Mouse (Mus musculus): ENCODE measurements at regions not wholly inside any gene's neighbourhood (a gene's known extent, or its start where the extent isn't known, plus 50 kb on each side); places are given as distances from the start of the nearest gene placed in this dataset.

DNA sequence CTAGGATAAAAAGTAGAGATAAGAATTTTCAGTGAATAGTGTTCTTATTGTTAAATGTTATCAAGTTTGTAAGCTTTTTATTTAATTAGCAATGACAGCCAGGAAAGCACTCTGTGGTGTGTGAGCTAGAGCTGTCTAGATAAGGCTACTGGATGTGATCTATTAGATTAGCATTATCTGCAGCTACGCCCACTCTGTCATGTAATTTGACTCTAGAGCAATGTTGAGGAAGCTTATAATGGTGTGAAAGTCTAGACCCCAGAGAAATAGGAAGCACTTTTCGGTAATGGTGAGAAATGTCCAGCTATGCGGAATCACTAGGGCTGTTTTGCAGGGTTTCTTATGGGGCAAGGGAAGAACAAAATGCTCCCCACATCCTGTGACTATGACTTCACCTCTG, 410.2 kb downstream of the Gm9195 start:
- Histone ChIP-seq H3K79me2 (ENCODE audit: control insufficient read depth, insufficient read depth) (no peaks in the 10 kb centered on the region), H3ac (ENCODE audit: control insufficient read depth, insufficient read length) (no peak overlapping the region), H3K36me3 (ENCODE audit: control insufficient read depth, insufficient read depth) (no peaks in the 10 kb centered on the region), H3K4me3 (no peak overlapping the region), H3K27me3 (ENCODE audit: control insufficient read depth, insufficient read depth, insufficient read length) (no peaks in the 10 kb centered on the region), H3K4me2 (ENCODE audit: low read depth) (no peak overlapping the region)
- TF ChIP-seq POLR2AphosphoS2 (IDR thresholded peaks at IDR 0.05; ENCODE audit: insufficient read length, low read depth) (no peak), MAX (IDR thresholded peaks at IDR 0.05; ENCODE audit: low read depth) (no peak), MYOD1 (IDR thresholded peaks at IDR 0.05; ENCODE audit: control insufficient read depth in 1 of 3, insufficient read length in 2 of 3, low read depth in 2 of 3) (no peak), E2F4 (IDR thresholded peaks at IDR 0.05; ENCODE audit: insufficient read depth) (no peak)

DNA sequence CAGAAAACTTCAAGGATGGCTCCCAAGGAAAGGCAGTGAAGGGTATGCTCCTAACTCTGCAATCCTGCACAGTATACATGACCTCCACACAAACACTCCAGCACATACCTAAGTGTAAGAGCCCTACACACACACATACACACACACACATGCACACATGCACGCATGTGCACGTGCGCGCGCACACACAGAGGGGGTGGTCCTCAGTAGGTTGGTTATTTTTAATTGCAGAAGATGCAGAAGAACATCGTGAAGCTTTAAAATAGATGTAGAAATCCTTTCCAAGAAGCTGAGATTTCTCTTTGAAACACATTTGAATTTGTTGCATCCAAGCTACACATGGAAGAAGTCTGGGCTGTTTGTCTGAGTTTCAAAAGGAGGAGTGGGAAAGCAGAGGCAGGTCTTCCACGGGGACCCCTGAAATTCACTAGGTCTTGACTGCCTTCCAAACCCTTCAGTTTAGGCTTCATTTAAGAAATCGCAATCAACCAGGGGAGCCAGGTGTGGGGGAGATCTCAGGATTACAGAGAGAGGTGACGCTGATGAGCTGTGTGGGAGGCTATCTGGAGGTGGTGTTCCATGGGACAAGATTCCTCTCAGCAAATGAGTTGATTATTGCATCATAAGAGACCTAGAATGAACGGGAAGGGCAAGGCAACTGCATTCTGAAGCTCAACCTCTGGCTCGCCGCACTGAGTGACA, 427.4 kb downstream of the Gm9195 start:
- Histone ChIP-seq H3K27me3 (ENCODE audit: control insufficient read depth, insufficient read depth, insufficient read length) (no peaks in the 10 kb centered on the region), H3ac (ENCODE audit: control insufficient read depth, insufficient read length) (no peak overlapping the region), H3K4me2 (ENCODE audit: low read depth) (no peak overlapping the region), H3K79me2 (ENCODE audit: control insufficient read depth, insufficient read depth) (no peaks in the 10 kb centered on the region), H3K36me3 (ENCODE audit: control insufficient read depth, insufficient read depth) (no peaks in the 10 kb centered on the region), H3K4me3 (no peak overlapping the region)
- no peak for TF ChIP-seq CEBPB (IDR thresholded peaks at IDR 0.05; ENCODE audit: insufficient read depth, poor library complexity, severe bottlenecking)
- TF ChIP-seq REST (IDR thresholded peaks at IDR 0.05; ENCODE audit: insufficient read depth, insufficient read length), result no peak
- TF ChIP-seq USF1 (IDR thresholded peaks at IDR 0.05; ENCODE audit: low read depth), result no peak
- TF ChIP-seq MYOD1 (IDR thresholded peaks at IDR 0.05; ENCODE audit: control insufficient read depth in 1 of 3, insufficient read length in 2 of 3, low read depth in 2 of 3), result no peak
- no peak for TF ChIP-seq POLR2A (IDR thresholded peaks at IDR 0.05; ENCODE audit: insufficient read length, low read depth)
- no peak for TF ChIP-seq MAX (IDR thresholded peaks at IDR 0.05; ENCODE audit: low read depth)
- TF ChIP-seq POLR2AphosphoS2 (IDR thresholded peaks at IDR 0.05; ENCODE audit: insufficient read length, low read depth), result no peak
- TF ChIP-seq MYOG (IDR thresholded peaks at IDR 0.05; ENCODE audit: control insufficient read depth in 1 of 3, insufficient read depth in 1 of 3, insufficient read length in 2 of 3, low read depth in 2 of 3), result no peak
- no peak for TF ChIP-seq TCF12 (IDR thresholded peaks at IDR 0.05; ENCODE audit: insufficient read depth, poor library complexity, severe bottlenecking)
- TF ChIP-seq TCF3 (IDR thresholded peaks at IDR 0.05; ENCODE audit: insufficient read length, low read depth), result no peak
- TF ChIP-seq E2F4 (IDR thresholded peaks at IDR 0.05; ENCODE audit: insufficient read depth), result no peak
- no peak for TF ChIP-seq SRF (IDR thresholded peaks at IDR 0.05; ENCODE audit: control insufficient read depth, insufficient read length, low read depth)

DNA sequence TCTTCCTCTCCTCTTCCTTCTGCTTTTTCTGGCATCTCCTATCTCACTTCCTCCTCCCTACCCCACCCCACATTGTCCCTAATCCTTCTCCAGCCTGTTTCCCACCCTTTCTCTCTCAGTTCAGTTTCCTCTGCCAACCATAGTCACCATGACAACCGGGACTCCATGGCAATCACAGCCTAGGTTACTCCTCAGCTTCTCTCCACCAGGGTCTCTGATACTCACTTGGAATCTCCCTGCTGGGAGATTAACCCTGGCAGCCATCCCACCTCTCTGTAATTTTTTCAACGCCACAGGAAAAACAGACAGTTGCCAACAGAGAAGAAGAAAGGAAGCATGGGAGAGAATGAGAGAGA, 448.8 kb downstream of the Gm9195 start:
- H3K27me3 ChIP-seq (ENCODE audit: control insufficient read depth, insufficient read depth, insufficient read length), result no peaks in the 10 kb centered on the region
- no peak overlapping the region for H3ac ChIP-seq (ENCODE audit: control insufficient read depth, insufficient read length)
- no peak for TF ChIP-seq TCF3 (IDR thresholded peaks at IDR 0.05; ENCODE audit: insufficient read length, low read depth)
- TF ChIP-seq USF1 (IDR thresholded peaks at IDR 0.05; ENCODE audit: low read depth), result no peak
- TF ChIP-seq REST (IDR thresholded peaks at IDR 0.05; ENCODE audit: insufficient read depth, insufficient read length), result no peak
- TF ChIP-seq POLR2AphosphoS2 (IDR thresholded peaks at IDR 0.05; ENCODE audit: insufficient read length, low read depth), result no peak
- TF ChIP-seq SRF (IDR thresholded peaks at IDR 0.05; ENCODE audit: control insufficient read depth, insufficient read length, low read depth), result no peak
- no peak for TF ChIP-seq MAX (IDR thresholded peaks at IDR 0.05; ENCODE audit: low read depth)
- TF ChIP-seq E2F4 (IDR thresholded peaks at IDR 0.05; ENCODE audit: insufficient read depth), result no peak
- TF ChIP-seq MYOG (IDR thresholded peaks at IDR 0.05; ENCODE audit: control insufficient read depth in 1 of 3, insufficient read depth in 1 of 3, insufficient read length in 2 of 3, low read depth in 2 of 3), result no peak
- no peak for TF ChIP-seq POLR2A (IDR thresholded peaks at IDR 0.05; ENCODE audit: insufficient read length, low read depth)
- no peaks in the 10 kb centered on the region for H3K79me2 ChIP-seq (ENCODE audit: control insufficient read depth, insufficient read depth)
- H3K4me2 ChIP-seq (ENCODE audit: low read depth), result no peak overlapping the region
- no peak overlapping the region for H3K4me3 ChIP-seq
- no peaks in the 10 kb centered on the region for H3K36me3 ChIP-seq (ENCODE audit: control insufficient read depth, insufficient read depth)

DNA sequence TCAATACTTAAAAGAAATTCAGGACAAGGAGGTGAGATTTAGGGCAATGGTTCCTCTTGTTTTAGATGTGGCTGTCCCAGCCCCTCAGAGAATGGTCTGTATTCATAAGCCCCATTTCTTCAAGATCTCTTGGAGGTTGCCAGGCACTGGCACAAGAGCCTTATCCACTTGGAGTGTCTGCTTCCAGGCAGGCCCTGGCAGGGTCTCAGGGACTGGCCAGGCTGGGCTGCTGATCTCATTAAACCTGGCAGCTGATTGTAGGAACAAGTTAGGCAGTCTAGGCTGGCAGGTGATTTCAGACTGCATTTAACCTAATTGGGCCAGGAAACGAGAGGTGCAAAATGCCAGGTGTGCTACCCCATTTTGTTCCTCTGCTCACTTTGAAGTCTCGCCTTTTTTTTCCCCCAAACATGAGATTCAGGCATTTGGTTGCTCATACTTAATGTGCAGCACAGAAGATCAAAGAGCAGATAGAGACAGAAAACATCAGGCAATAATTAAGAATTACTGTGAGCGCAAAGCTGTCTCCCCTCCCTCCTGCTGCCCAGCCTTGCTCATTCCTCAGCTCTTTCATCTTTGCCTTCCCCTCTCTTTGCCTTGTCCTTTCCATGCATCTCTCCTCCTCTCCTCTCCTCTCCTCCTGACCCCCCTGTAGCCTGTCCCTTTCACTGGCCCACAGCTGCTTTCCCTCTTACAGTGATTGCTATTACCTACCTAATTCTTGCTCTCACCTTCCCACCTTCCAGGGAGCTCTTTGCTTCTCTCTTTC, 449.3 kb downstream of the Gm9195 start:
- no peaks in the 10 kb centered on the region for H3K36me3 ChIP-seq (ENCODE audit: control insufficient read depth, insufficient read depth)
- no peak overlapping the region for H3K4me3 ChIP-seq
- no peaks in the 10 kb centered on the region for H3K27me3 ChIP-seq (ENCODE audit: control insufficient read depth, insufficient read depth, insufficient read length)
- H3K4me2 ChIP-seq (ENCODE audit: low read depth), result no peak overlapping the region
- no peak overlapping the region for H3ac ChIP-seq (ENCODE audit: control insufficient read depth, insufficient read length)
- H3K79me2 ChIP-seq (ENCODE audit: control insufficient read depth, insufficient read depth), result no peaks in the 10 kb centered on the region
- no peak for TF ChIP-seq POLR2AphosphoS2 (IDR thresholded peaks at IDR 0.05; ENCODE audit: insufficient read length, low read depth)
- no peak for TF ChIP-seq POLR2A (IDR thresholded peaks at IDR 0.05; ENCODE audit: insufficient read length, low read depth)
- no peak for TF ChIP-seq E2F4 (IDR thresholded peaks at IDR 0.05; ENCODE audit: insufficient read depth)
- TF ChIP-seq MAX (IDR thresholded peaks at IDR 0.05; ENCODE audit: low read depth), result no peak

DNA sequence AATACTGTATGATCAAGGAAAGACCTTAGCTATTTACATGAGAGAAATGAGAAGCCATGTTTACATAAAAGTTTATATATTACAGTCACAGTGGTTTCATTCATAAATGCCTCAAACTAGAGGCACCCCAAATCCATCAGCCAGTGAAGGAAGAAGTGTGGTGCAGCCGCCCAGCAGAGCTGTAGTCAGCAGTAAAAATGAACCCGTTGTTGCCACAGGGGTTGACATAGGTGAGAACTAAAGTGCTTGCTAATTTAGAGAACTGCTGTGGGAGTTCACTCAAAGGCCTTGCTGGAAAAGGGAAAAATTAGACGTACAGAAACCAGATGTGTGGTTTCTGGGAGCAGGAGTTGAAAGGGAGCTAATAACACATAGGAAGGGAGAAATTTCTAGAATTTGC, 461.2 kb downstream of the Gm9195 start:
- Histone ChIP-seq H3K4me2 (ENCODE audit: low read depth) (no peak overlapping the region), H3K4me3 (no peak overlapping the region), H3K27me3 (ENCODE audit: control insufficient read depth, insufficient read depth, insufficient read length) (no peaks in the 10 kb centered on the region), H3K36me3 (ENCODE audit: control insufficient read depth, insufficient read depth) (no peaks in the 10 kb centered on the region), H3K79me2 (ENCODE audit: control insufficient read depth, insufficient read depth) (no peaks in the 10 kb centered on the region), H3ac (ENCODE audit: control insufficient read depth, insufficient read length) (no peak overlapping the region)
- TF ChIP-seq TCF3 (IDR thresholded peaks at IDR 0.05; ENCODE audit: insufficient read length, low read depth) (no peak), MYOG (IDR thresholded peaks at IDR 0.05; ENCODE audit: control insufficient read depth in 1 of 3, insufficient read depth in 1 of 3, insufficient read length in 2 of 3, low read depth in 2 of 3) (no peak), TCF12 (IDR thresholded peaks at IDR 0.05; ENCODE audit: insufficient read depth, poor library complexity, severe bottlenecking) (no peak), E2F4 (IDR thresholded peaks at IDR 0.05; ENCODE audit: insufficient read depth) (no peak), CEBPB (IDR thresholded peaks at IDR 0.05; ENCODE audit: insufficient read depth, poor library complexity, severe bottlenecking) (no peak), REST (IDR thresholded peaks at IDR 0.05; ENCODE audit: insufficient read depth, insufficient read length) (no peak), POLR2A (IDR thresholded peaks at IDR 0.05; ENCODE audit: insufficient read length, low read depth) (no peak)
